Mouse (Mus musculus) liver, embryonic 14.5 days (tissue): Measurements from ENCODE around the gene Rps21.

Experiments used
- CTCF ChIP-seq: IDR thresholded peaks from 2 replicates; pipeline ENCODE4 v1.5.1; 2016; ENCODE audit warnings: antibody characterized with exemption, low read depth, control low read depth
- EP300 ChIP-seq: IDR thresholded peaks from 2 replicates; pipeline ENCODE4 v1.6.1; 2016; ENCODE audit warnings: antibody characterized with exemption, low read depth

- TF ChIP-seq CTCF (no peak), EP300 (no peak)
Observed at GRCm38 (mm10) chr2:180307680-180308079, 50.5 kb downstream of the Rps21 start.
